Mouse (Mus musculus) neural tube, embryonic 11.5 days (tissue): ENCODE results near the gene Grsf1. TPM values are rescaled to one million over a fixed set of nuclear protein-coding genes. Genes with fewer than 3 reads are reported as not detected.
A peak's percentile ranks its signal among the peaks of the same experiment; 100 is the strongest.

Experiments used
- ATAC-seq: fragments of 200-750 bp; cut with Nextera tagmentation; 2 replicates; pipeline ENCODE4 v1.8.0; 2017; ENCODE audit warnings: moderate number of reproducible peaks, mild to moderate bottlenecking, moderate TSS enrichment, moderate library complexity; ENCODE audit not compliant: insufficient read depth, low FRiP score, low TSS enrichment
- DNase-seq: peaks from one replicate; pipeline ENCODE4 v3.0.0-alpha.2; 2015; ENCODE audit warnings: low spot score
- H3K27ac ChIP-seq: fragments of 300-500 bp; sonication (generic); 2 replicates; pipeline ENCODE4 v1.5.1; 2014; ENCODE audit warnings: low read depth, mild to moderate bottlenecking, low read length
- H3K27me3 ChIP-seq: fragments of 300-500 bp; sonication (generic); 2 replicates; pipeline ENCODE4 v1.6.1; 2014; ENCODE audit warnings: mild to moderate bottlenecking, low read length, mixed read lengths; ENCODE audit not compliant: control insufficient read depth, insufficient read depth
- H3K36me3 ChIP-seq: fragments of 300-500 bp; sonication (generic); 2 replicates; pipeline ENCODE4 v1.6.1; 2014; ENCODE audit warnings: mild to moderate bottlenecking, low read length, moderate library complexity, mixed read lengths; ENCODE audit not compliant: control insufficient read depth, insufficient read depth
- H3K4me1 ChIP-seq: fragments of 300-500 bp; sonication (generic); 2 replicates; pipeline ENCODE4 v1.6.1; 2014; ENCODE audit warnings: low read length, mixed read lengths; ENCODE audit not compliant: control insufficient read depth, insufficient read depth
- H3K4me2 ChIP-seq: fragments of 300-500 bp; sonication (generic); 2 replicates; pipeline ENCODE4 v1.6.1; 2014; ENCODE audit warnings: low read depth, mild to moderate bottlenecking, moderate library complexity
- H3K4me3 ChIP-seq: fragments of 300-500 bp; sonication (generic); 2 replicates; pipeline ENCODE4 v1.5.1; 2014; ENCODE audit warnings: low read depth, low read length
- H3K9ac ChIP-seq: fragments of 300-500 bp; sonication (generic); 2 replicates; pipeline ENCODE4 v1.6.1; 2014; ENCODE audit warnings: mild to moderate bottlenecking, low read length
- H3K9me3 ChIP-seq: fragments of 300-500 bp; sonication (generic); 2 replicates; pipeline ENCODE4 v1.6.1; 2016; ENCODE audit warnings: low read length; ENCODE audit not compliant: control insufficient read depth
- WGBS: fragments of 180-500 bp; shearing (Covaris S2); extraction: QIAGEN DNeasy Blood & Tissue Kit; methylation state at CpG from one replicate; pipeline ENCODE4 v1.1.7; 2014; 5-methylcytosine and 5-hydroxymethylcytosine counted together
- polyA plus RNA-seq: library from polyadenylated mRNA; unstranded; fragments of >200 nt; fragmentation: Nextera tagmentation; extraction: Ambion mirVana; gene quantifications from 2 replicates; pipeline ENCODE4 v1.2.1, GENCODE M21; 2014

Gene Grsf1
- polyA plus RNA-seq, 1 experiment from 2014 or later = 105 TPM

- Histone ChIP-seq H3K27ac (no peak overlapping the region), H3K9me3 (no peaks in the 10 kb centered on the region), H3K36me3 (no peaks in the 10 kb centered on the region), H3K4me3 (no peak overlapping the region), H3K9ac (no peak overlapping the region), H3K4me1 (no peaks in the 10 kb centered on the region), H3K4me2 (no peak overlapping the region), H3K27me3 (no peaks in the 10 kb centered on the region)
- DNase-seq (no peak), ATAC-seq (no peak)
- 45% methylated on average over 10 of the region's 10 CpGs for WGBS
Observed at GRCm38 (mm10) chr5:88711618-88712224, 35.8 kb upstream of the Grsf1 start.

GRCm38 (mm10) chr5:88711128-88711527 is 35.2 kb upstream of the Grsf1 start:
- H3K4me1 ChIP-seq = no peaks in the 10 kb centered on the region
- no peak overlapping the region for H3K27ac ChIP-seq
- no peaks in the 10 kb centered on the region for H3K27me3 ChIP-seq
- no peaks in the 10 kb centered on the region for H3K36me3 ChIP-seq
- no peak overlapping the region for H3K9ac ChIP-seq
- ATAC-seq = no peak
- DNase-seq = peak; percentile 13
- no peak overlapping the region for H3K4me2 ChIP-seq
- no peak overlapping the region for H3K4me3 ChIP-seq
- no peaks in the 10 kb centered on the region for H3K9me3 ChIP-seq

DNA sequence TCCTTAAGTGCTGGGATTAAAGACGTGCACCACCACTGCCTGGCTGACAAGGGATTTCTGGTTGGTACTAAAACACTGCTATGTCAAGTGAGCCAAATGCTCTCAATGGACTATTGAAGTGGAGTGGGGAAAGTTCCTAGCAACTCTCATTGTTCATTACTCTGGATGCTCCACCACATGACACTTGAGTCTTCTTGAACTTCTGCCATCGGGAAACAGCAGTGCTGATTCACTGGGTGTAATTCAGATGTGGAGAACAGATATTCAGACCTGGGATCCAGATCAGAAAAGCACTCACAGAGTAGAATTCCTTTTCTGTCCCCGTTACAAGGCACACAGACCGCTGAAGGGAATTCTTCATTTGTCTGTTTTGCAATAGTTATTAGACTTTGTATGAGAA is 27.6 kb upstream of the Grsf1 start:
- no peak for ATAC-seq
- no peak overlapping the region for H3K9ac ChIP-seq
- no peak overlapping the region for H3K27ac ChIP-seq
- H3K27me3 ChIP-seq = no peaks in the 10 kb centered on the region
- 81% methylated on average over 4 of the region's 4 CpGs for WGBS
- H3K4me1 ChIP-seq = no peaks in the 10 kb centered on the region
- DNase-seq = no peak
- H3K9me3 ChIP-seq = no peaks in the 10 kb centered on the region
- no peak overlapping the region for H3K4me2 ChIP-seq
- no peaks in the 10 kb centered on the region for H3K36me3 ChIP-seq
- H3K4me3 ChIP-seq = no peak overlapping the region

- H3K27ac ChIP-seq = no peak overlapping the region
- H3K4me1 ChIP-seq = no peaks in the 10 kb centered on the region
- no peak overlapping the region for H3K9ac ChIP-seq
- 73% methylated on average over 4 of the region's 4 CpGs for WGBS
- no peak for DNase-seq
- H3K36me3 ChIP-seq = no peaks in the 10 kb centered on the region
- no peaks in the 10 kb centered on the region for H3K27me3 ChIP-seq
- H3K4me2 ChIP-seq = no peak overlapping the region
- H3K9me3 ChIP-seq = no peaks in the 10 kb centered on the region
- H3K4me3 ChIP-seq = no peak overlapping the region
- ATAC-seq = no peak
Observed at GRCm38 (mm10) chr5:88702041-88702440, 26.1 kb upstream of the Grsf1 start.

- H3K9me3 ChIP-seq = no peaks in the 10 kb centered on the region
Observed at GRCm38 (mm10) chr5:88699251-88699913, 23.4 kb upstream of the Grsf1 start.

GRCm38 (mm10) chr5:88697291-88697690 is 21.3 kb upstream of the Grsf1 start:
- H3K4me1 ChIP-seq = no peaks in the 10 kb centered on the region
- H3K4me3 ChIP-seq = no peak overlapping the region
- no peak overlapping the region for H3K9ac ChIP-seq
- no peak for ATAC-seq
- H3K4me2 ChIP-seq = no peak overlapping the region
- DNase-seq = no peak
- no peaks in the 10 kb centered on the region for H3K9me3 ChIP-seq
- H3K27ac ChIP-seq = no peak overlapping the region
- H3K27me3 ChIP-seq = no peaks in the 10 kb centered on the region
- no peaks in the 10 kb centered on the region for H3K36me3 ChIP-seq
- WGBS = 75% methylated on average over 5 of the region's 5 CpGs

More at GRCm38 (mm10) chr5:88699251-88699913, 23.4 kb upstream of the Grsf1 start:
- Histone ChIP-seq H3K4me1 (no peaks in the 10 kb centered on the region), H3K36me3 (no peaks in the 10 kb centered on the region), H3K27ac (no peak overlapping the region), H3K27me3 (no peaks in the 10 kb centered on the region), H3K9ac (no peak overlapping the region), H3K4me2 (no peak overlapping the region), H3K4me3 (no peak overlapping the region)
- DNase-seq = no peak
- no peak for ATAC-seq
- WGBS = 87% methylated on average over 4 of the region's 4 CpGs

DNA sequence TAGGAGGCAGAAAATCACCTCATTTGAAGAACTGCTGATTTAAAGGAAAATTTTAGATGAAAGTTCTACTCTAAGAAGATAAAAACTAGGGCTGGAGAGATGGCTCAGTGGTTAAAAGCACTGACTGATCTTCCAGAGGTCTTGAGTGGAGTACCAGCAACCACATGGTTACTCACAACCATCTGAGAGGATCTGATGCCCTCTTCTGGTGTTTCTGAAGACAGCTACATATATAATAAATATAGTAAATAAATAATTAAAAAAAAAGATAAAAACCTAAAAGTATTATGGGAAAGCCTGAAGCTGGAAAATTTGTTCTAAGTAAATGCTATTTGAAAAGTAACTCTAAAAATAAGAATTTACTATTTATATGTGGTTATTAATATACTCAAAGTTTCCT is 17.1 kb upstream of the Grsf1 start:
- H3K4me2 ChIP-seq = no peak overlapping the region
- no peak overlapping the region for H3K27ac ChIP-seq
- ATAC-seq = no peak
- no peaks in the 10 kb centered on the region for H3K9me3 ChIP-seq
- H3K9ac ChIP-seq = no peak overlapping the region
- no peaks in the 10 kb centered on the region for H3K4me1 ChIP-seq
- no peak for DNase-seq
- H3K27me3 ChIP-seq = no peaks in the 10 kb centered on the region
- no peaks in the 10 kb centered on the region for H3K36me3 ChIP-seq
- H3K4me3 ChIP-seq = no peak overlapping the region

GRCm38 (mm10) chr5:88692586-88692985 is 16.6 kb upstream of the Grsf1 start:
- no peak overlapping the region for H3K9ac ChIP-seq
- WGBS = 93% methylated on average over 4 of the region's 4 CpGs
- H3K36me3 ChIP-seq = no peaks in the 10 kb centered on the region
- H3K27me3 ChIP-seq = no peaks in the 10 kb centered on the region
- no peak overlapping the region for H3K4me3 ChIP-seq
- ATAC-seq (no peak), DNase-seq (no peak)
- no peaks in the 10 kb centered on the region for H3K4me1 ChIP-seq
- H3K27ac ChIP-seq = no peak overlapping the region
- no peaks in the 10 kb centered on the region for H3K9me3 ChIP-seq
- H3K4me2 ChIP-seq = no peak overlapping the region

- WGBS = 75% methylated on average over 6 of the region's 6 CpGs
- Histone ChIP-seq H3K4me2 (no peak overlapping the region), H3K9me3 (no peaks in the 10 kb centered on the region), H3K4me3 (no peak overlapping the region), H3K36me3 (no peaks in the 10 kb centered on the region), H3K27ac (no peak overlapping the region), H3K27me3 (no peaks in the 10 kb centered on the region), H3K9ac (no peak overlapping the region), H3K4me1 (no peaks in the 10 kb centered on the region)
- no peak for ATAC-seq
- DNase-seq = no peak
Observed at GRCm38 (mm10) chr5:88691506-88692095, 15.6 kb upstream of the Grsf1 start.
